Mouse (Mus musculus) c-Kit-positive CD71-positive TER-119-positive erythroid progenitor cells, embryonic 14.5 days (primary cell): Measurements from ENCODE around the gene Tbx21.

ENCODE experiments used
- DNase-seq: peaks from one replicate; pipeline ENCODE4 v3.0.0-alpha.2; 2013; ENCODE audit warnings: low spot score

Tbx21 gene

DNA sequence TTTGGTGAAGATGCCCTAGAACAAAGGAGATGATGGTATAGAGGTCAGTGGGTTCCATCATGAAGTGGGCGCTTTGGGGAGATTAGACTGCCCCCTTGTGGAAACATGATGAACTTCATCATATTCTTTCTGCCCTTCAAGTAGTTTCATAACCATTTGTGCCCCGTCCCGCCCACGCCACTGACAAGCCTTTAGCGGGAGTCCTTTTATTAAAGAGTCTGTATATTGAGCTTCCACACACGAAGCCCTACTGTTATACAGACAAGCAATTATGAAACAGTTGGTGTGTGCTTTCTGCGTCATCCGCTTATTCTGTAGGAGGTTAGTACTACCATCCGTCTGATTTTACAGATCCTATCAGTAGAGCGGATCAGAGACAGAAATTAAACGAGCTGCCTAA is 32.2 kb downstream of the Tbx21 start:
- peak; percentile 64 for DNase-seq

DNA sequence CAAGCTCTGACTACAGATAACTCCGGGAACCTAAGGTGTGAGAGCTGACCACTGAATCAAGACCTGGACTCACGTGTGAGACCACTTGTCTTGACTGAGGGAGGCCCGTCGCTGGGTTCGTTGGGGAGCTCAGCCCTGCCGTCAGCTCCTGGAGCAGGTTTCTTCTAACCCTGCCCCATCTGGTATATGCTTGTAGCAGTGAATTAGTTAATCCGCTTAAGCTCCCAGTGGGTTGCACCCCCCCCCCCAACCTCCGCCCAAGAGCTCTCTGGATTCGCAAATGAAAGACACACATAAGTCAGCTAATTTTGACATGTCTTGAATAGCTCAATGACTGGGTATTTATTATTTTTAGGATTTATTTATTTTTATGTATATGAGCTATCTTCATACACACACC is 34.8 kb downstream of the Tbx21 start:
- no peak for DNase-seq

DNA sequence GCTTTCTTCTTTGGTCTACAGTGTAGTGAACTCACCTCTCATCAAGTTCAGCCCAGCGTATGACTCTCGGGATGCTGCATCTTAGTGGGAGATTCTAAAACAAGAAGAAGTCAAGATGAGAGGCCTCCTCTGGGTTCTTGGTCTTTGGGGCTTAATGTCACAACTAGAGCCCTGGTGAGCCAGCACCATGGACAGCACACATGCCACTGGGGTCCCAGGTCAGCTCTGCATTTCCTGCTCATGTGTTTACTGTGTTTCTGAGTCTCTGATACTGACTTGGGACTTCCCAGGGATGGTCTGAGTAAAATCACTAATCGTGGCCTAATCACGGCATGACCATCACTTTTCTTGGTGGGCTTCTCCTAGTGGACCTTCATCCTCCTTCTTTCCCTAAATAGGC is 36.4 kb downstream of the Tbx21 start:
- no peak for DNase-seq

DNA sequence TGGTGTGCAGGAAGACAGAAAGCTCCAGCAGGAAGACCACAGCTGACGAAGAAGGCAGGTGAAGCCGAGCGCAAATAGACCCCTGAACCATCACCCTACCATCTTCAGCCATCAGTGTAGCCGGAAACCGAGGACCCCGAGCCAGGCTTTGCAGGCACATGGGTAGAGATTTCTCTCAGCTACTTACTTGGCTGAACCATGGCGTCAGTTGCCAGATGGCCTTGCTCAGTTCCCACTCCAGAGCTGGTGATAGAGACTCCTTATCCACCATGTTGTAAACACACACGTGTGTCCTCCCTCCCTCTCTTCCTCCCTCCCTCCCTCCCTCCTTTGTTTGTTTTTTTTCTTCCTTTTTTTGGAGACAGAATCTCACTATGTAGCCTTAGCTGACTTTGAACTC is 40.9 kb downstream of the Tbx21 start:
- DNase-seq = no peak

DNA sequence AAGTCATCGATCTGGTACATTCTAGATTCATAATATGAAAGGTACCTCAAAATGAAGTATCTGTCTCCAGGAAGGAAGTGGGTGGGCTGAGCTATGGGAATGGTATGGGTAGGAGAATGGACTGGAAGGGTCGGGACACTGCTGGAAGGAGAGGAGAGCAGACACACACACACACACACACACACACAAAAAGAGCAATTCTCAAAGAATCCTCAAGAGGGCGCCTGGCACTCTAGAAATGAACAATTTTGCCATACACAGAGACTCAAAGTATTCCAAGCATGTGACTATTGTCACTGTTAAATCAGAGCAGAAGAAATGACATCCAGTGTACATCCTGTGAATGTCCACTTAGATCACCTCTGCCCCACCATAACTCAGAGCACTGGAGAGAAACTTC is 42.6 kb downstream of the Tbx21 start:
- peak; percentile 47 for DNase-seq

DNA sequence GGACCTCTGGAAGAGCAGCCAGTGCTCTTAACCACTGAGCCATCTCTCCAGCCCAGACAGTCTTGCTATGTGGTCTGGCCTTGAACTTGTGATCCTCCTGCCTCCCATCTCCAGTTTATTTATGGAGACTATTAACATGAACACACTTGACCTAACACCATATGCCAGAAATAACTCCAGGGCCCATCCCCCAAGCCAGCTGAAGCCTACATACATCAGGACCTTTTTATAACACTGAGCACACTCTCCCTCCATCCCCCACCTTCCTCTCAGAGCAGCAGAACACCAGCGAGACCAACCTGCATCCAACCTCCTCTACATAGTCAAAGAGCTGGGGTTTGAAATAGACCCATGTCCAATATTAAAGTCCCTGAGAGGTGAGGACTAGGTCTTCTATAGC is 44.0 kb downstream of the Tbx21 start:
- DNase-seq = no peak

DNA sequence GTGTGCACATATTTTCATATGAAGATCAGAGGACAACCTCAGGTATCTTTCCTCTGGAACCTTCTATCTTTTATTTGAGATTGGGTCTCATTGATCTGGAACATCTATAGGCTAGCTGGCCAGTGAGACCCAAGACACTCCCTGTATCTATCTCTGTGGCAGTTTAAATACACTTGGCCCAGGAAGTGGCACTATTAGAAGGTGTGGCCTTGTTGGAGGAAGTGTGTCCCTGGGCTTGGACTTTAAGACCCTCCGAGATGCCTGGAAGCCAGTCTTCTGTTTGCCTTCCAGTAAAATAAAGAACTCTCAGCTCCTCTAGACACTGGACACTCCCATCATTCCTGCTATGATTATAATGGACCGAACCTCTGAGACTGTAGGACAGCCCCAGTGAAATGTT is 45.4 kb downstream of the Tbx21 start:
- no peak for DNase-seq

DNA sequence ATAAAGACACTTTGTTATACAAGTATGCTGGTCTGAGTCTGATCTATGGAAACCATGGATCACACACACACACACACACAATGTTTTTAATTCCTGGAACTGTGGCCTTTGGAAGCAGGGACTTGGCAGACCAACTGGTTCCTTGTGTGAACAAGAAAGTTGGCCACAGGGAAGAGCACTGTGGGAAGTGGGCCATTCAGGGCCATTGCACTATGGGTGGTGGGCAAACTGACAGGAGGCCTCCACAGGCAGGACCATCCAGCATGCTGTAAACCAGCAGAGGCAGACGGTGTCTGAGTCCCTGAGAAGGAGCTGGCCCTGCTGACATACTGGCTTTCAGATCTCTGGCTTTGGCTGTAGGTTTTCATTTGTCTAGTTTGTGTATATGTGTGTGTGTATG is 45.8 kb downstream of the Tbx21 start:
- DNase-seq = no peak

DNA sequence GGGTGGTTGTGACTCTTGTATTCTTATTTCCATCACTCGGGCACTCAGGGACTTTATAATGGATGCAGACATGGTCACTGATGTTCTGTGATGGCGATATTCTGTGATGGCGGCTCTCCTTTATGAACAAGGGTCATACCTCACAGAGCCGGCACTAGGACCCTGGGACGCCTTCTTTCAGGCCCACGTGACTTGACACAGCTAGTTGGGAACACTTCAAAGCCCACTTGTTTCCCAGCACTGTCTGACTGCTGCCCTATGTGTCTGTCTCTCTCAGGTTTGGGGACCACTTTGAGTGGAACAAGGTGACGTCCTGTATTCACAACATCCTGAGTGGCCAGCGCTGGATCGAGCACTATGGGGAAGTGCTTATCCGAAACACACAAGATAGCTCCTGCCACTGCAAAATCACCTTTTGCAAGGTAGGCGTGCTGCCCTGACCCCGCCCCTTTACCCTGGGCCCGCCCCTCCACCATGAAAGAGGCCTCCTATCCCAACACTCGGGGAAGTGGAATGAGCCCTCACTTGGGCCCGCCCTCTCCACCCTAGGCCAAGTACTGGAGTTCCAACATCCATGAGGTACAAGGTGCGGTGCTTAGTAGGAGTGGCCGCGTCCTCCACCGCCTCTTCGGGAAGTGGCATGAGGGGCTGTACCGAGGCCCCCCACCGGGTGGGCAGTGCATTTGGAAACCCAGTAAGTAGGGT is 48.3 kb downstream of the Tbx21 start:
- no peak for DNase-seq

DNA sequence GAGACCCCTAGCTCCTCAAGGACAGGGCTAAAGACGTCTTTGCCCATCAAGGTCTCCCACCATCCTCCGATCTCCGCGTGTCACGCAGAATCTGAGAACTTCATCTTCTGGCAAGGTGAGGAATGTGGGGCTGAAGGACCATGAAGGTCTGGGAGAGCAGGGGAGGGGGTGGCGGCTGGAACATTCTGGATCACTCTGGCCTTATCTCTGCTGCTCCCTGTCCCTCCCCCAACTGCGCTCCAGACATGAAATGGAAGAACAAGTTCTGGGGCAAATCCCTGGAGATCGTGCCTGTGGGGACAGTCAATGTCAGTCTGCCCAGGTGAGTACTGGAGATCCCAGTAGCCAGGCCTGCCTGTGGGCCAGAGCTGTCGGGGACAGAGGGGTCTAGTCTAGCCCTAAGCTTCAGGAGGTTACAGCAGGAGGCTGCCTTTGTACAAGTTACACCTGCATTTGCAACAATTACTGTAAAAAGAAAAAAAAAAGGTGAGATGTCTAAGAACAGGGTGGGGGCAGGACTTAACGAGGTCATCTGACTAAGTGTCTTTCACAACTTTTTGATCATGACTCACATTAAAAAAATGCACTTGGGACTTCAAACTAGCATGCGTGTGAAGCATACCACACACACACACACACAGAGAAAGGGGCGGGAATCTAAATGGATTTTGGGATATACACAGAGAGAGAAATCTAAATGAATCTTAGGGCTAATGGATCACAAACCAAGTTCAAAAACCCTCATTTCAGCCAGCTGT is 49.4 kb downstream of the Tbx21 start:
- no peak for DNase-seq

DNA sequence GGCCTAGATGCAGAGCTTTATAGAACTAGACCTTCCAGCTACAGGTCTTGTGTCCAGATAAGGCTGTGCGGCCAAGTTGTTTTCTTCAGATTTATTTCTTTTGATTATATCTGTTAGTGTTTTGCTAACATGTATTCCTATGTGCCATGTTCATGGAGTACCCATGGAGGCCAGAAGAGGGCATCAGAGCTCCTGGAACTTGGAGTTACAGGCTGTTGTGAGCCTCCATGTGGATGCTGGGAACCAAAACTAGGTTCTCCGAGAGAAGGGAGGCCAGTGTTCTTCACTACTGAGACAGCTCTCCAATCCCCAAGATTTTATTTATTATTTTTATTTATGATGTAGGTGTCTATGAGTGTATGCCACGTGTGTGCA is 51.2 kb downstream of the Tbx21 start:
- no peak for DNase-seq

DNA sequence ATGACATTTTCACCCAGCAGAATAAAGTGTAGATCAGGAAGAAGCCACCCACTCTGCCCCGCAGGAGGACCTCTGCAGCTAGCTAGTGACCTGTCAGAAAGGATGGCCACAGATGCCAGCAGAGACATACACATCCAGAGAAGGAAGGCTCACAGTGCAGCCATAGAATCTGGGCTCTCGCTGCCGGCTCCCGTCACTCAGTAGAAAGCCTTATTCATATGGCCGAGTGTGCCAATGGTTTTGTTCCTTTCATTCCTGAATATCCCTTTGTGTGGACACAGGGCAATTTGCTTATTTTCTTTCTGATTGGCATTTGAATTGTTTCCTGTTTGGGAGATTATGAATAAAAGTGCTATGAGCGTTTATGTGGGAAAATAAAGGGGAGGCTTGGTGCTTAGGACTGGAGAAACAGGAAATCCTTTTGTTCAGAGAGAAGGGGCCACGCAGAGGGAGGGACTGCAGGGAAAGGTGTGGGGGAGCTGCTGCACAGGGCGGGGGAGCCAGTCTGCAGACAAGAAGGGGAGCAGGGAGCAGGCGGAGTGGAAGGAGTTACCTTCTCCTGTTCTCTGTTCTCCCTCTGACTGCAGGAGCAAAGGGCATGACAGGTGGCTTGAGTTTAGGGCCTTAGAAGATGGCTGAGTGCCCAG is 51.7 kb downstream of the Tbx21 start:
- no peak for DNase-seq

DNA sequence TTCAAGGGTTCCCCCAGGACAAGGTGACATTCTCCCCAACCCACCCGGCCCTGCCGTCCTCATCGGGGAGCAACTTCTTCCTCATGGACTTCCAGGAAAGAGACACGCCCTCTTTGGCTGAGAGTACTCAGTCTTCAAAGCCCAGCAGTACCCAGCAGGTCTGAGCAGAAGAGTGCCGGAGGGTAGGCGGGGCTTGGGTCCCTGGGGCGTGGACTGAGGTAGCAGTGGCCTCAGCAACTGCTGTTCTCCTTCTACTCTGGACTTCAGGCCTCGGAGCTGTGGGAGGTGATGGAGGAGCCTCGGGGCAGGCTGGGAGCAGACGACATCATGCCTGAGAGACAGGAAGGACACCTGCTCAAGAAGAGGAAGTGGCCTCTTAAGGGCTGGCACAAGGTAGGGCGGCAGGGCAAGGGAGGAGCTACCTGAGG is 62.9 kb downstream of the Tbx21 start:
- peak; percentile 47 for DNase-seq

DNA sequence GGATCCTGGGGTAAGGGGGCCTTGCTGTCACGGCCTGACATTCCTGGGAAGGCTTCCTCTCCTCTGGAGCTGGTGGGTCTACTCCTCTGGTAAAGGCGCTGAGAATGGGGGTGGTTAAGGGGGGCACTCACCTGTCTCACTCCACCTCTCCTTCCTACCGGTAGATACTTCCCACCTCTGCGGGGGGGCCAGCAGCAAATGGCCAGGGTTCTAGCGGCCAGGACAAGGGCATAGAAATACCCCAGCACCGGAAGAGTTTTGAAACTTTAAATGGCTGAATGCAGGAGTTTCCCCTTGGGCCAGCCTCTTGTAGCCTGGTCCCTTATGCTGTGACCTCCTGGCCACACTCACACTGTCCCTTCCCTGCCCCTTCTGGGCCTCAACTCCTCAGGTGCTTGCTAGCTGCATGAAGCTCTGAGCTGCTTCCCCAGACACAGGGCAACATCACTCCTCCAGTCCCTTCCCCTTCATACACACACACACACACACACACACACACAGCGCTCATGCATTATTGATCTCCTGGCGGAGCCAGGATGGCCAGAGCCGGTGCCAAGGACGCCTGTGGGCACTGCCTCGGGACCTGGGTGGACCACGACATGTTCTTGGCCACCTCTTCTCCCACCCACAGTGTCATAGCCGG is 64.1 kb downstream of the Tbx21 start:
- DNase-seq = no peak

DNA sequence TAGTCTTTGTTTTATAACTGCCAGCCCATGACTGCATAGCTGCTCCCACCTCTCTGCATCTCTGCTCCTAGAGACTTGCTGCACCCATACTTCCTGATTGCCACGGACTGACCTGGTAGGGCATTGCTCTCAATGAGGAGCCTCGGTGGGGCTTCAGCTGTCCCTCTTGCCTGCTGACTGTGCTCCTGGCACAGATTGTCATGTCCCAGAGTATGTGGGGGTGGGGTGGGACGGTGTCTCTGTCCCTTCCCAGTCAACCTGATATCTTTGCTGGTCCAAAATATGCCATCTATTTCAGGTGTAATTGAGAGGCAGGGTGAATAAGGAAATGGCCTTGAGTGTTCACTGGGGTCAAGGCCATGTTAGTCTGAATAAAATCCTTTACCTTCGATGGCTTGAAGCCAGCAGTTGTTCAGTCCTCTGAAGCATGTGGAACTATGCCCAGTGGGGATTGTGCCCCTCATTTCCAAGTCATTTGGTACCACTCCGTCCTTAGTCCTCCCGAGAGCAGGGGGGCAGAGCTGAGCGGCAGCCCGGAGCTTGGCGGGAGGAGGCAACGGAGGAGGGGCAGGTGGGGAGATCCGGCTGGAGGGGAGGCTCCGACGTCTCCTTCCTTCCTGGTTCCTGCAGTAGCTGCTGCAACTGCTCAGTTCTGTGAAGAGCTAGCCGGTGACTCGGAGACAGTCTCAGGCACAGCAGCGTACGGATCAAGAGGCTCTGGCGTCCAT is 64.8 kb downstream of the Tbx21 start, which contains the start of gene Osbpl7:
Gene Osbpl7, plus strand, starts transcription at position 413 of the 728 bp plus-strand sequence.
- DNase-seq = no peak

DNA sequence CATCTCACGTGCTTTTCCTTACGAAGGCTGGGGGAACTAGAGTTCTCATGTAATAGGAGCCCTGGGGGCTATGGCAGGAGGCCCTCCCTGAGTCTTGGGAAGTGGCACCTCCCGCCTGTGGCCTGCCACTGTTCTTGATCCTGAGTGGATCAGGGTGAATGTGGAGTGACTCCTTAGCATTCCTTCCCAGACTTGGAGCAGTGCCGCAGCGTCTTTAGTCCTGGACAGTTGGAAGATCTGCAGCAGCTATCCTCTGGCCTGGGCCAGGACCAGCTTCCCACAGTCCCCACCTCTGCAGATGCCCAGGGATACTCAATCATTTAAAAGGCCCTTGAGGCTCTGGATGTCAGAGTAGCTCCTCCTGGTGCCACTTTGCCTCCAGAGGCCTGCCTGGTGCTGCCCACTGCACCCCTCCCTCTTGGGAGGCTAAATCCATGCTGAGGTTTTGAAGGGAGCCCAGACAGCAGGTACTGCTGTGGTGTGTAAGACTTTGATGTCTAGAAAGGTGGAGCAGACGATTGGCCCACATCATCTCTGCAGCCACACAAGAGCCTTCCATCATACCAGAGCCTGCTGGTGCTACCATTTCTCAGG is 65.5 kb downstream of the Tbx21 start:
- DNase-seq = no peak

DNA sequence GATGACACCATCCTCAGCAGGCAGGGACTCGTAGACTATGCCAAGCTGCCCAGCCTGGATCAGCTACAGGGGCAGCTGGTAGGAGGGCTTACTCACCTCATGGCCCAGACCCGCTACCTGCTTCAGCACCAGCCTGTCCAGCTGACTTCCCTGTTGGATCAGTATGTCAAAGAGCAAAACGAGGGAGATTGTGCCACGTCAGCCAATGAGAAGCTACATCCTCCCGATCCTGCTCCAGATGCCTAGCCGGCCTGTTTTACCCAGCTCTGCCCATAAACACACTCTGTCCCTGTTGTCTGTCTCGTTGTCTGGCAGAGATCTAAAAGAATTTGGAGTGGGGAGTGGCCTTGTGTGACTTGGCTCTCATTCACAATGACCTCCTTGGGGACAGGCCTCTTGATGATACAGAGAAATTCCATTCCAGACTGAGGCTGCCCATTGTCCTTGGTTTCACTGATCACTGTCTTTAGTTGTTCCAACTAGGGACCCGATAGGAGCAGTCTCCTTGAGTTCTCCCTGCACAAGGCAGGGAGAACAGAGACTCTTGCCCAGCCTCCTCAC is 67.0 kb downstream of the Tbx21 start:
- no peak for DNase-seq
